Mouse (Mus musculus) layer of hippocampus, postnatal 25 days (tissue): ENCODE data around the gene Gm1043. TPM values are rescaled to one million over a fixed set of nuclear protein-coding genes. Genes with fewer than 3 reads are reported as not detected.

Experiments used
- DNase-seq, 2 experiments: peaks; one replicate each; pipeline ENCODE4 v3.0.0; 2022; ENCODE audit warnings: mixed read lengths in 2 of 2, low spot score in 1 of 2; ENCODE audit errors: extremely low spot score in 1 of 2
- total RNA-seq, 2 experiments: library from RNA; stranded (reverse); gene quantifications; 2 replicates each; pipeline ENCODE4 v1.2.3; 2021

Gene Gm1043
- total RNA-seq, 2 experiments from 2014 or later: 21.4 to 28.8 TPM

DNA sequence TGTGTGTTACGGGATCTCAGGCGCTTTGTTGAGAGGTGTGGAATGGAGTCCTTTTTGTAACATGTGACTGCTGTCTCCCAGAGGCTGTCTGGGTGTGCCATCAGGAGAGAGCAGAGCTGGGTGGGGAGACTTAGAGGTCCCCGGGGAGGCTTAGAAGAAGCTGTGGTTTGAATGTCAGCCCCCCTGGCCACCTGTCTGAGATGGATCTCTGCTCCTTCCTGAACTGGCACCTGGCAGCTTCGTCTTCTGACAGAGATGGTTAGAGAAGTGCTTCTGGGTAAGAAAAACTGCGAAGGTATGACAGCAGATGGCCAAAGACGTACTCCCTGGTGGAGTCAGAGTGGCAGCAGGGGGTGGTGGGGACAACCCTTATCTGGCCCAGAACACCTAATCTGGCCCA, 22.4 kb downstream of the Gm1043 start:
- DNase-seq: no peak

DNA sequence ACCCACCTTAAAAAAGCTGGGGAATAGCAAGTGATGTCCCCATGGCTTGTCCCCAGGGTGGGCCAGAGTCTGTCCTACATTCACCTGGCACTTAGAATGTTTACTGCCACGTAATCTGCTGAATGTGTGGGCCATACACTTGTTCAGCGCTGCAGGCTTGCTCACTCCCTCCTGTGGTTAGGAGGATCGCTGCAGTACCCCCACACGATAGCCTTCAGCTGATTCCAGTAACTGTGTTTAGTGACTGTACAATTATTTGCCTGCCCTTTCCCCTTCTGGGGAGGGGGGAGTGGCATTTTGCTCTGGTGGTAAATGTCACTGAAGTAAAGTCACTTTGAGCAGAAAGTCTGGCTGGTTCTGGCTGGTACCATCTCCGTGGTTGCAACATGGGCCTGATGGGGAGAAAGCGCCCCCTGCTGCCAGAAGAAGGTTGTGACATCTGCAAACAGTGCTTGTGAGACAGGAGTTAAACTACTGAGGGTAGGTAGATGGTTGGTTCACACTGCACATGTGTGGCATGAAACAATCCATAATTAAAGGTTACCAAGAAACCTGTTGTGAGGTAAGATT, 24.2 kb downstream of the Gm1043 start:
- peak; percentile 89 to 90 for DNase-seq

DNA sequence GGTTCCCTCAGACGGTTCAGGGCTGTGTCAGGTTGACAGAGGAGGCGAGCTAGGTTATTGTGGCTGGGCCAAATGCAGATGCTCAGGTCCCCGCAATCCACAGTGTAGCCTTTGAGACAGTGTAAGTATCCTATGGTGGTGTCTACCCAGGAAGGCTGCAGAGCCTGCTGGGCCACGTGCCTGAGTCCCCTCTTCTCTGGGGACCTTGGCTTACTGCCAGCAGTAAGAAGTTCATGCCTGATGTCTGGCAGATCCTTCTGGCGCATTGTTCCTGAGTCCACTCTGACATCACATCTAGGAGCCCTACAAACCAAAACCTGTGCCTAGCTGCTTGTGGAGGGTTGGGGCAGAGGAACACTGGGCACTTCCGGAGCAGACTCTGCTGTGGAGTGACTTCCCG, 27.2 kb downstream of the Gm1043 start:
- DNase-seq: no peak

DNA sequence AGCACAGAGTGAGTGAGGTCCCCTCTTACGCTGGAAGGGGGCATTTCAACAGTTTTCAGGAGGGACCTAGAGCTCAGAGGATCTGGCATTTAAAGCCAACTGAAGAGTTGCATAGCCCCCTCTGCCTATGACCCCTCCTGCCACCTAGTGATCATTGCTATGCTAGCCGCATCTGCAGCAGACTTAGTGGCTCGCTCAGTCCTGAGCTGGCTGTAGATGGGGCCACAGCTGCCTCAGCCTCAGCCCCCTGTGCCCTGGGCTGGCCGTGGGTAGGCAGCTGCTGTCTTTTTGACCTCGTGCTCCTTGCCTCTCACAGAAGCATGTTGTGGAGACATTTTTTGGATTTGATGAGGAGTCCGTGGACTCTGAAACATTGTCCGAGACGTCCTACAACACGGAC, 32.0 kb downstream of the Gm1043 start:
- DNase-seq: no peak

DNA sequence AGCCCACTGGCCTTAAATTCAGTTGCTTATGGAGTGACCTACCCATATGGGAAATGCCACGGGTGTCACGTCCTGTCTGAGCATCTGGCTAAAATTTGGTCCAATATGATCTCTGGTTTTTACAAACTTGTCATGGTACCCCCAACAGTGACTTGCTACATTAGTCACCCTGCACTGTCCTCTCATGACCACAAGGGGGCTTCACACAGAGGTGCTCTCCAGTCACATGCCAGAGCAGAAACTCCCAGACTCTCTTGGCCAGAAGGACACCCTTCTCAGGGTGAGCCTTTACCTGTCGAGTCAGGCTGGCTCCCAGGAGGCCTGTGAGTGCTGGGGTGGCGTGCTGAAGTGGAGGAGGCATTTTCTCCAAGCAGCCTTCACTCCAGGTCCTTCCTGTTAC, 33.1 kb downstream of the Gm1043 start:
- no peak for DNase-seq

DNA sequence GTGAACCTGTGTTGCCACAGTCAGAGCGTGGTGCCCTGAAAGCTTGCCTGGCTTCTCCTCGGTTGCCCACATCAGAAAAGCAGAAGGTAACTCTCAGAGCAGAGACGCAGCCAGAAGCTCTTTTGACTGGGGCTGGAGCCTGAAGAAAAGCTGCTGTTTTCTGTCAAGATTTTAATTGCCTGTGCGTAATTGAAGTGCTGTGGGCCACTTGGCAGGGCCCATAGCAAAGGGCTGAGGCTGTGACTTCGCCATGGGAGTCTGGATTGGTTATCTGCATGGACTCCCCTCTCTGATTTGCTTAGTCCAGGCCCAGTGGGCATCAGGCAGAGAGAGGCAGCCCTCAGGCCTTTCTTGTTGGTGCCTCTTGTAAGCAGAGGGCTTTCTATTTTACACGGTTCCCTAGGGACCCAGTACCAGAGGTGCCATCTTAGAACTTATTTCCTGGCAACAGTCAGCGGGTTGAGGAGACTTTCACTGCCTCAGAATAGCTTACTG, 36.1 kb downstream of the Gm1043 start:
- no peak for DNase-seq

DNA sequence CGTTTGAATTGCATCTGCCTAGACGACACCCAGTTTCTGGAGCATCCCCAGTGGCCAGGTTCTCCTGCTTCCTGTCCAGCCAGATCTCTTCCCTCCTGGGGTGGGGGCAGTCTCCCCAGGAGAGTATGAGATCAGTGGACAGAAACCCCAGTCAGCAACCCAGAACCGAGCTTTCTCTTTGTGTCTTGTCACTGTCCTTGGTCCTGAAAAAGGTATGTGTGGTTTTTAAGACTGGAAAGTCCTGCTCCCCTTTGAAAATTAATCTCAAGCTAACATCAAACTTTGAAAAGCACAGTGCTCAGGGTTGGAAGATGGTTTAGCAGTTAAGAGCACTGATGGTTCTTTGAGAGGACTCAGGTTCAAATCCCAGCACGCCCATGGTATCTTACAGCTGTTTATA, 46.7 kb downstream of the Gm1043 start:
- no peak for DNase-seq

DNA sequence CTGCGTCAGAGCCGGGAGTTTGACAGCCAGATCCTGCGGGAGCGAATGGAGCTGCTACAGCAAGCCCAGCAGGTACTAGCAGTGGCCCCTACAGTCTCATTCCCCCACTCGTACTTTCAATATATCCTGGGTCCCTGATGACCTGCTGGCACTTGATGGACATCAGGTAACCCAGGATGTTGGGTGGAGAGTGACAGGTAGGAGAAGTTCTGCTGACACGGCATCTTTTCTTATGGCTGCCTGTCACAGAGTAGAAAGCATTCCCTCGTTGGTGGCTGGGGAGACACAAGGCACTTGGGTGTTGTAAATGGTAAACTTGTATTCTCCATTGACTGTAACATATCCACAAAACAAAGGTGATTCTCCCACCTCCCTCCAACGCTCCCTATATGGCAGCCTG, 56.6 kb downstream of the Gm1043 start:
- DNase-seq: no peak

DNA sequence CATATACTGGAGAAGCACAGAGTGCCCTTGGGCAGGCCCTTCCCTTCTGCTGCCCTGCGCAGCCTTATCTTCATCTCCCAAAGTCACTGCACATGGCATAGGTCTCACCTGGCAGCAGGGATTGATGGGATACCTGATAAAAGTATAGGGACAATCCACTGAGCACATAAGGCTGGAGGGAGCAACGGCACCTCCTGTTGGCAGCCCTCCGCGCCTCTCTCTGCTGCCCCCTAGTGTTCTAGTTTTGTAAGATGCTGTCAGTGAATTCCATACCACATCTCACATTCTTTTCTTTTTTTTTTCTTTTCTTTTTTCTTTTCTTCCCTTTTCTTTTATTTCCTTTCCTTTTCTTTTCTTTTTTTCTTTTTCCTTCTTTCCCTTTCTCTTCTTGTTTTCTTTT, 62.4 kb downstream of the Gm1043 start:
- DNase-seq: peak; percentile 37 to 74

DNA sequence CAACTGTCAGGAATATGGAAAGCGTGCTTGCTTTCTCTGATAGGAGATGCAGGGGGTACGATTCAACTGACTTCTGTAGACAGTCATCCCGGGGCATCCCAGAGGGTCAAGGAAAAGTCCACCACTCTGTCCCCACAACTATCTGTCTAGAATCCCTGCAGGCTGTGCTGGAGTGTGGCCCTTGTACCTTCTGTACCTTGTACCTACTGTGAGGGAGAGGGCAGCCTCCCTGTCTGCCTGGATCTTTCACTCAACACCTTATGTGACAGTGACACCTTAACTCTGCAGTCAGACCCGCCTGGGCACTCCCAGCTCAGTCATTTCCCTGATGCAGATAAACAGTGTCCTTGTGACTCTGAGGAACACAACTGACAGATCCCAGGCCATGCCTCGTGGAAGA, 65.5 kb downstream of the Gm1043 start:
- no peak for DNase-seq

DNA sequence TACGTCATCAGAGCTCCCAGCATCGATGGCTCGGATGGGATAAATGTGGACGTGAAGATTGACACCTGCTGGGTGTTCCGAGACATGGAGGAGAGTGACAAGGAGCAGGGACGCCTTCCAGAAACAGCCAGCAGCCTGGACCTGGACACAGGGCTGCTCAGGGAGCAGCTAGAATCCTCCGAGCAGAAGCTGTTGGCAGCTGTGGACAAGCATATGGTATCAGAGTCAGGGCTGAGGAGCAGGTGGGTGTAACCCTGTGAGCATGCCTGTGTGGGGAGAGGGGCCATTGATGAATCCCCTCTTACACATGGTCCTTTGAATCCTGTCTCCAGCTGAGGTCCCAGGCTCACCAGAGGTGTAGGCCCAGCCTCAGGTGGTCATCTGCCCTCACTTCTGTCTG, 69.3 kb downstream of the Gm1043 start:
- DNase-seq: no peak

DNA sequence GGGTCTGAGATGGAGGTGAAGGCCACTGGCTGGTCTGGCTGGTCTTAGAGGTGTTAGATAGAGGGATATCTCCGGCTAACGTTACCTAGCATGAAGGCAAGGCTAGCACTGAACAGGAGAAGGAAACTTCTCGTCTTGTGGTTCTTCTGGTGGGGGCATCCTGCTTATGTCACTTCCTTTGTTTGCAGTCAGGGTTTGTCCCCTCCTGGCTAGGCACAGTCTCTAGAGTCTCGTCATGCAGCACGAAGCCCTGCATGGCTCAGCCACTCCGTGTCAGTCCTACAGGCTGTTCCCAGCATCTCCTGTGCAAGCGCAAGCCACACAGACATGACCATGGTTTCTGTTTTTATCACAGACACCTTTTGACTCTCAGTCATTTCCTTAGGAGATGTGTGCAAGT, 73.2 kb downstream of the Gm1043 start:
- no peak for DNase-seq

DNA sequence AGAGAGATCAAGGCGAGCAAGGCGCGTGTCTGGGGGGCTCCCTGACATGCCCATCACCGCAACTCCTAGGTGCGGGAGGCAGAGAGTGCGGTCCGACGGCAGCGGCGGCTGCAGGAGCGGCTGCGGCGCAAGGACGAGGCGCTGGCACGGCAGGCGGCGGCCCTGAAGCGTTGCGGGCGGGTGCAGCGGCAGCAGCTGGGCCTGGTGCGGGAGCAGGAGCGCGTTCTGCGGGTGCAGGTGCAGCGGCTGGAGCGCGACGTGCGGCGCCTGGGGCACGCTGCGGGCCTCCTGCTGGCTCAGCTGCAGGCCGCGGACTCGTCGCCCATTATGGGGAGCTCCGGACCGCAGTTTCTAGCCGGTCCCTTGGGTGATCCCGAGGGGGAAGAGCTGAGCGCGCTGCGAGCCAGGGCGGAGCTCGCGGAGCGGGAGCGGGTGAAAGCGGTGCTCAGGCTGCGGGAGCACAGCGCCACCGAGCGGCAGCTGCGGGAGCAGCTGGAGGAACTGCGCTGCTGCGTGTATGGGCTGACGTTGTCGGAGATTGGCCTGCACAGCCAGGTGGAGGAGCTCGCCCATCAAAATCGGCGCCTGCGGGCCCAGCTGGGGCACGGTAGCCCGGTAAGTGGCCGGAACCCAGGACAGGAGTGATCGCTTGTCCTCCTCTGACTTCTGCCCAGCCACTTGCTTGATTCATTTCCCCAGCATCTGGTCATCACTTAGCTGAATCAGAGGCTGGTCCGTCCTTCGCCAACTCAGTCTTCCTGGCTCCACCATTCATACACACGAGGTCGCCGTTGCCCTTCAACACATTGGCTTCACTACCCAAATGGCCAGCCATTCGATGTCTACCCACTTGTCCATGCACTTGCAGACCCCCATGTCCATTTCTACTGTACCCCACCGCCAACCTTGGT, 78.0 kb downstream of the Gm1043 start:
- DNase-seq: peak; percentile 79 to 80

DNA sequence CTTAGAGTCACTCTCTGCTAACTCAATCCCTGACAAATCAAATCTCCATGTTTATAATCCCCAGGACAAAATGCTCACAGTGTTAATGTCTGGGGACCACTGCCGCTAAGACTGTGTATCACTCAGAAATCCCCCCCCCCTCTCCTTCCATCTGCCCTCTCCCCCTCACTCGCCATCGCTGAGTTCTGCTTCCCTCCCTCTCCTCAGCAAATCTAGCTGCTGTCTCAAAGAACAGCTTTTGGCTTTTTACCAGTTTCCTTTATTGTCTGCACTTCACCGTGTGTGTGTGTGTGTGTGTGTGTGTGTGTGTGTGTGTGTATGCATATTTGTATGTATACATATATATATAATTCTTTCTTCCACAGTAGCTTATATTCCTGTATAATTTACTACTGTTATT, 91.3 kb downstream of the Gm1043 start:
- no peak for DNase-seq

DNA sequence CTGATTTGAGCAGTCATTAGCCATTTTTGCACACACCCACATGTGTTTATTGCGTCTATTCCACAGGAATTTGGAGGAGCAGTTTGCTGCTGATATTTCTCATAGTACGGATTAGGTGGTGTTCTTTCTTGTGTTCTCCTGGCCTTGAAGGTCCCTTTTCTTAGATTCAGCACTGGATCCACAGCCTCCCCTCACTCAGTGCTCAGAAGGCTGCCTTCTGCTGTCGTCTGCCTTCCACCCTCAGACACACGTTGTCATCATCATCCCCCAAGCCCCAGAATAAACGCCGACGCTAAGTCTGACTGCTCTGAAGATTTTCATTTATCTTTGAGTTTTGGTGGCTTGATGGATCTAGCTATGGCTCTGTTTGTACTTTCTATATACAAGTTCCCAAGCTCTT, 91.9 kb downstream of the Gm1043 start:
- DNase-seq: no peak

DNA sequence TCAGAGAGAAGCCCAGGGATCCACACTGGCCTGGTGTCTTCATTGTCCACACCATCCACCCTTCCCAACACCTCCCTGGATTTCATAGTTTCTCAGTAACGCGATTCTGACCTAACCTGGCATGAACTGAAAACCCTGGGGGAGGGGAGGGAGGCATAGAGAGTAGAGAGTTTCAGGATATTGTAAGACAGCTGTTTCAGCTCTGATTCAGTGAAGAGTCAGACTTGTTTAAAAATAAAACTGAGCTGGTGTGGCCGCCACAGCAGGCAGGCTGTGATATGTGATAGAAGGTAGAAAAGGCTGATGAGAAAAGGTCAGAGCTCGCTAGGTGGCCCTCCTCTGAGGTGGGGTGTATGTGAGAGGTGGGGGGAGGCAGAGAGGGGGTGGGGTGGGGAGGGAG, 93.6 kb downstream of the Gm1043 start:
- DNase-seq: no peak

DNA sequence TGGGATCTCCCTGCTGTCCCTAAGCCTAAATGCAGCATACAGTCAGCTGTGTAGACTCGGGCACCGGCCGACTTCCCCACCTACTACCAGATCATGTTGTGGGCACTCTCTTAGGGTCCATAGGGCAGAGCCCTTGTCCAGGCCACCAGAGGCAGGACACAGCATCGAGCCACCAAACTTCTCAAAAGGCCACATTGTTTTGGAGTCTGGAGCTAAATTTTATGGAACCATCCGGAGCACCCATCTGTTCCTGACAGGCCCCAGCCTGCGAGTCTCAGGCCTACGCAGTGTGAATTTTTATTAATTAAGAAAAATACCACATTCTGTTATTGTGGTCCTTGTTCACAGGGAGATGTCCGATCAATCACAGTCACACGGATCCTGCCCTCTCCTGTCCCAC, 94.7 kb downstream of the Gm1043 start:
- DNase-seq: peak in 1 of 2 experiments; percentile 36

DNA sequence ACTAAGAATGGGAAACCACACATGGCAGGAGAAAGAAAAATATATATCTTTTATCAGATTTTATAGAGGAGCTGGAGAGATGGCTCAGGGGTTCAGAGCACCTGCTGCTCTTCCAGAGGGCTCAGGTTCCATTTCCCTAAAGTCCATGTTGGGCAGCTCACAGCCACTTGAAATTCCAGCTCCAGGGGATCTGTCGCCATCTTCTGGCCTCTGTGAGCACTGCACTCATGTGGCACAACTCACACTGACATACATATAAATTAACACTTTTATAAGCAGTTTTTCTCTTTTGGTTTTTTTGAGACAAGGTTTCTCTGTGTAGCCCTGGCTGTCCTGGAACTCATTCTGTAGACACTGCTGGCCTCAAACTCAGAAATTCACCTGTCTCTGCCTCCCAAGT, 95.5 kb downstream of the Gm1043 start:
- no peak for DNase-seq

DNA sequence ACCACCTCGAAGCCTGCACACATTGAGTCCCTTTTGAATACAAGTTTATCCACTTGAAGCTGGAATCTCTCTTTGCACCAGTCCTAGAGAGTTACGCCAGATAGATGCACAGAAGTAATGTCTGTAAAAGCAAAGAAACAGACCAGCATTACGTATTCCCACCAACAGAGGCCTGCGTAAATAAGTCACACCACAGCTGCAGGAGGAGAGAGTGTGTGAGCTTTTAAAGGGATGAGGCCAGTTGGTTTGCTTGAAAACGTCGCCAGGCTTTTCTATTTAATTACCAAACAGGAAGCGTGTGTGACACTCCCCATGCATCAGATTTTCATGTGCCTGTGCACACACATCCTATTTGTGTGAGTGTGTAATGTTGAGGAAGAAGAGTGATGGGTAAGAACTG, 99.4 kb downstream of the Gm1043 start:
- DNase-seq: no peak

DNA sequence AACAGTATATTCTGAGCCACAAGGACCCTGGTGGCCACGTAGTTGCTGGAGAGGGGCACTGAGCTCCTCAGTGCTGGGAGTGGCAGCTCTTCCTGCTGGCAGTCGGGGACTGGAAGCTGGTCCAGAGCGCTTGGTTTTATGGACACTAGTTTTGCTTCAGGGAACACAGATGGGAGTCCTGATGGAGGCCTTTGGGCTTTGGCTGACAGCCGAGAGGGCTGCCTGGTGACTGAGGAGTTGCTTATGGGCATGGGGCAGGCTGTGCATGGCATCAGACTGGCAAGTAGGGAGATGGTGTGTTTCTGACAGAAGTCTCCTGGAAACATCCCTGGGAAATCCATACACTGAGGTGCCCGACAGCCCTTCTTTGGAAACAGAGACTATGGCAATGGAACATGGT, 105.2 kb downstream of the Gm1043 start:
- DNase-seq: no peak

DNA sequence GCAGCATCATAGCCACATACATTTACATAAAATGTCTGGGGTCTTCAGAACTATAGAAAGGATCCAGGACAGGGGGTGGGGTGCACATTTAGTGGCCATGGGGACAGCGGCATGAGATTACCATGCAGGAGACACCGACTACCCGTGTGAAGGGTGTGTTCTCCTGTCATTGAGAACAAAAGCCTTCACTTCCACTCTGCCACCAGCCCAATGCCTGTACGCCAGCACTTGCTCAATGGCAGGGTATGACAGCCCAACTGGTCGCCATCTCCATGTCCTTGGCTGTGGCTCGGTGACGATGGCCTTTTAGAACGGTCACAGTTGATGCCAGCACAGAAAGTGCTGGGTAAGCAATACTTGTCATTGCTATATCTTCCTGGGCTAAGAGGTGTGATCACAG, 111.0 kb downstream of the Gm1043 start:
- DNase-seq: no peak

DNA sequence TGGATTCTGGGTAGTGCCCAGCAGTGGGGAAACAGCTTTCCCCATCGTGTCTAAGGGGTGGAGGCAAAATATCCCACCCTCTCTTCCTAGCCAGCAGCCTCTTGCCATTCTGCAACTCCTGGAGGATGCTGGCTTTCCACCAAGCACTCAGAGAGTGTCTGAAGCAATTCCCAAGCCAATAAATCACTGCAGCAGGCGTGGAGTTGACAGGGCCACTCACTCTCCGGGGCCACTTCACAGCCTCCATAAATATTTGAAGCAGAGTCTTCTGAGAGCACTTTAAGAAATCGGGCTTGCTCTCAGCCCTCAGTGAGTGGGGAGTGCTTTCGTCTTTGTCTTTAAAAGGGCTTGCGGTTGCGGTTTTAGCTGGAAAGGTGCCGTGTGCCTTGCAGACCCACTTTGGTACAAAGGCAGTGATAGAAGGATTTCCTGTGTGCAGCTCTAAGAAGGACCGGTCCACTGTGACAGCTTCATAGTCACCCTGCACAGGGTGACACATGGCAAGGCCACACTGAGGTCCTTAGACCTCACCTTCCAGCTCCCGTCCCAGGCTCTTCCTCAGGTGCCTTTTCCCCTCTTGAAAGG, 111.6 kb downstream of the Gm1043 start:
- DNase-seq: no peak
